Mouse (Mus musculus): ENCODE results near the gene Gm42791.
A peak's percentile ranks its signal among the peaks of the same experiment; 100 is the strongest.

Gene Gm42791

GRCm38 (mm10) chr5:149007295-149007646 is 12.3 kb upstream of the Gm42791 start:
- DNase-seq (ENCODE audit: low spot score): no peak

DNA sequence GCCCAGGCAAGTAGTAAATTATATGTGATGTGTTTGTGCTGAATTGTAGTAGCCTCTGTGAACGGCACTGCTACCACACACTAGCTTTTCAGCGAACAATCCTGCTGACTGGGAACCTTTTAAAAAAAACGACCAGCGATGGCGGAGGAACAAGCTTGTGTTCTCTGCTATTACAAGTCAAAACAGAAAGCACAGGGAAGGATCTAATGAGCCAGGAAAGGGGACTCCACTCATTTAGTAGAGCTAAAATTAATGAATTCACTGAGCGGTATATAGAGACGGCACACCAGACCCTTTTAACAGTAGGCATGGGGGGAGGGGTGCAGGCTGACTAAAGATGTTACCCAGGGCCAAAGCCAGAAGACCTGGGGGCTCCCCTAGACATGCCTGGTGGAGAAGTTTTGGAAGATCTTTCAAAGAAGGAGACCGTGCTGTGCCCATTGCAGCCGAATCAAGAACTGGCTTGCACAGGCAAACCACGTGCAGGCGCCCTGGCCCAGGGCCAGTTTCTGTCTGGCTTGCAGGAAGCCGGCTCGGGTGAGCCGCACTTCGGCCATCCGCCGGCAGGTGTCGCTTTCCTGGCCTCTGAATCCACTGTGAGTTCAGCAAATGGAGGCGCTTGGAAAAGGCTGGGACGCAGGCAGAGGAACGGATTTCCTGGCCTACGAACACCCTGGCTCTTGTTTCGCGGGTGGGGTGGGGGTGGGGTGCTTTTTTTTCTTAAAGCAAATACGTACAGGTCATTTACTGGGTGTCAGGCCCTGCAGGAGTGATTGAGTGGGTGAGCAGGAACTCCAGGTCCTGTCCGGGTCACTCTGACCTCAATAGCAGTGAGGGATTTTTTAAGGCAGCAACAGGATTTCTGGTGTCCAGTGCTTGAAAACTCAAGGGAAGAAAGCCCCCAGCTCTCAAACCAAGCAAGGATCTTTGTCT is 11.7 kb upstream of the Gm42791 start:
- peak; percentile 100 for DNase-seq (ENCODE audit: low spot score)

DNA sequence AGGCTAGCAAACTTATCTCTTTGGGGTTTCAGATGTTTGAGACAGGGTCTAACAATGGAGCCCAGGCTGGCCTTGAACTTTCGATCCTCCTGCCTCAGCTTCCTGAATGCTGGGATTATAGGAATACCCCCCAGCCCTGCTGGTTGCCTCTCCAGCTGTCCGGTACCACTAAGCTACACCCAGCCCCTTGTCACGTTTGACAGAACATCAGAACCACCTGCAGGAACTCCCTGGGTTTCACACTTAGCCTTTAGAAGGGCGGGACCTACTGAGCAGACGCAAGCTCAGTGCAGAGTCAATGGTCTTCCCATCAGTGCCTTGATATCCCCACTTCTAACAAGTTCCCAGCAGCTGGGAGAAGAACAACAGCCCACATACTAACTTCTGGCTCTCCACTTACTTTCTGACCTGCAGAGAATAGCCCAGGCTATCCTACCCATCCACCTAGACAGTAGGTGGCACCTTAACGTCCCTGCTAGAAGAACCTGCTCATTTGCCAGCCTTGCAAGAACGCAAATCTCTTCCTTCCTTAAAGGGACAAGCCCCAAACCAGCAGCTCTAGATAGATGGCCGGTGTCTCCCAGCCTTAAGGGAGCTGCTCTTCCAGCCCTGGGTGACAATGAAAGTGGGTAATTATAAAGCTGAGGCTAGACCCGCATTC is 10.9 kb upstream of the Gm42791 start:
- DNase-seq (ENCODE audit: low spot score): no peak

DNA sequence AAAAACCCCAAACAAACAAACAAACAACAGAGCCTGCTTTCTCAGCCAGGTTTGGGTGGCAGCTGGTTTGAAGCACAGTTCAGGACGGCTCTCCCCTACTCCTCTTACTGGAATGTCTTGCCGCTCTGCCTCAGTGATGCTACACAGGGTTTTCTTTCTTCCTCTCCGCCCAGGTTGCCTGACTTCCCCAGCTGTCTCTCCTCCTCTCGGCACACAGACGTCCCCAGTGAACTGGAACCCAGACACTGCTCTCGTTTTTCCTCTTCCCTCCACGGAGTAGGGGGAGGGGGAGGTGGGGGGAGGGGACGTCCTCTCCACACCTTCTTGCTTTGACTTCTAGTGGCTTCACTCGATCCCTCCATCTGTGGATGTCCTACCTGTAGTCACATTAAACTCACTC is 10.1 kb upstream of the Gm42791 start:
- no peak for DNase-seq (ENCODE audit: low spot score)

DNA sequence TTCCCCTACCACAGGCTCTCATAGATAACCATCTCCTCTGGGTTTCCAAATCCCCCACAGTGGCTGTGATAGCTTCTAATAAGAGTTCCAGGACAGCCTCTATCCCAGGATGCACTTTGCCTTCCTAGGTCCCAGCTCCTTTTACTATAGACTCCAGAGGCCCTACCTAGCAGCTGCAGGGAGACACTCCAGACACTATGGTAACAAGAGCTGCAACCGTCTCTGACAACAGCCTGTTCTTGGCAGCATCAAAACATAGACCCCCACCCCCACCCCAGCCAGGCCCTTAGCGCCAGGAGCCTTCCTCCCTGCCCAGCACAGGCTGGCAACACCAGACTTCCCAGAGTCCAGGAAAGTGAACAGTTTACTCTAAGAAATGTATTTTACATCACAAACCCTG is 8.2 kb upstream of the Gm42791 start:
- DNase-seq (ENCODE audit: low spot score): no peak

DNA sequence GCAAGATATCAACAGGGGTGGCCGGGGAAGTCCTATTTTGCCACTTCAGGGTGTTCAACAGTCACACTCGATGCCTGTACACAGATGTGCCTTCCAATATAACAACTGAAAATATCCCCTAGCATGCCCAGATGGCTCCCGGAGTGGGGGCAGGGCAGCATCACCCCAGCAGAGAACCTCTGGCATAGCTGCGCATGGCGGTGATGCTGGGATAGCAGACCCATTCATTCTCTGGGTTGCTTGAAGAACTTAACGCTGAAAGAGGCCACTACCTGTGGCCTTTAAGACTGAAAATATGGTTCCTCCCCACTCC is 7.8 kb upstream of the Gm42791 start:
- no peak for DNase-seq (ENCODE audit: low spot score)

GRCm38 (mm10) chr5:149002034-149002802 is 7.3 kb upstream of the Gm42791 start:
- no peak for DNase-seq (ENCODE audit: low spot score)

DNA sequence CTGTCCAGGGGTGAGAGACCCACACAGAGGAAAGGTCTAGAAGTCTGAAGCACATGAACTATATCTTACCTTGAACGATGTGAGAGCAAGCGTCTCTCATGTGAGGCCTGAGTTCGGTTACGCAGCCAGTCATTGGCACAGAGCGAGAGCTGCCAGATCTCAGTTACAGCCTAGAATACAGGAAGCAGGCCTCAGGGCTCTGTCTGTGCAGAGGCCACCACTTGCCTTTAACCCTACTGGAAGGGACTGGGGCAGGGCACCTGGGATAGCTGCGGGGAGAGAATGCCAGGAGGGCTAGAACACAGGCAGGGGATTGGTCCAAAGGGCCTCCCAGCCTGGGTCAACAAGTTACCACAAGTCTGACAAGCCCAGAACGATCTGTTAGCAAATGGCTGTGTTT is 4.9 kb upstream of the Gm42791 start:
- no peak for DNase-seq (ENCODE audit: low spot score)

DNA sequence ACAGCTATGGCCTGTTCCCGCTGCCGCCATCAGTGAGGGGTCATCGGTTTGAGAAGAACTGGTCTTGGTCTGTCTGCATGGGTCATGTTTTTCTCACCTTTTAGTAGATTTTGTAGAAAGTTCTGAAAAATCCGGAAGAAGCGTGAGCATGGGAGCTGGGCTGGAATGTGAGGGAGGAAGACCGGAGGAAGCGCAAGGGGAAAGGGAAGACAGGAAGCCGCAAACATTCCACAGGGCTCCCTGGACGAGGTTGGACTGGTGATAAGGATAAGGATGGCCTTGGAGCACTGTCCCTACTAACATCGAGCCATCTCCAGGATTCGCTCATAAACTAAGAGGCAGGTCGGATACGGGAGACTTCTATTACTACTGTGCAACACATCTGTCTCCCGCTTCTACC is 3.6 kb upstream of the Gm42791 start:
- no peak for DNase-seq (ENCODE audit: low spot score)

DNA sequence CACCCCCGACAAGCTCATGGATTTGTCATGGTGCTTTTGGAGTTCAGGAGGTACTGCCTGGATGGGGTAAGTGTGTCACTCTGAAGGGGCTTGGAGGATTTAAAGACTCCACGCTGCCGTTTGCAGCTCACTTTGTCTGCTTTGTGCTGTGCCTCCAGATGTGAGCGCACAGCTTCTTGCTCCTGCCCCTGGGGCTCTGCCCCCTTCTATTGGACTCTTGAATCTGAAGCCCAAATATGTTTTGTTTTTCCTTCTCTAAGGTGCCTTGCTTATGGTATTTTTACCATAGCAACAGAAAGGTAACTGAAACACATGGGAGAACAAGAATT is 1.7 kb upstream of the Gm42791 start:
- DNase-seq (ENCODE audit: low spot score): no peak

GRCm38 (mm10) chr5:148995962-148996708 is 1.2 kb upstream of the Gm42791 start:
- no peak for DNase-seq (ENCODE audit: low spot score)

GRCm38 (mm10) chr5:148994311-148994705 is 639 bp downstream of the Gm42791 start:
- DNase-seq (ENCODE audit: low spot score): no peak

GRCm38 (mm10) chr5:148992598-148992997 is 2.3 kb downstream of the Gm42791 start:
- DNase-seq (ENCODE audit: low spot score): no peak

DNA sequence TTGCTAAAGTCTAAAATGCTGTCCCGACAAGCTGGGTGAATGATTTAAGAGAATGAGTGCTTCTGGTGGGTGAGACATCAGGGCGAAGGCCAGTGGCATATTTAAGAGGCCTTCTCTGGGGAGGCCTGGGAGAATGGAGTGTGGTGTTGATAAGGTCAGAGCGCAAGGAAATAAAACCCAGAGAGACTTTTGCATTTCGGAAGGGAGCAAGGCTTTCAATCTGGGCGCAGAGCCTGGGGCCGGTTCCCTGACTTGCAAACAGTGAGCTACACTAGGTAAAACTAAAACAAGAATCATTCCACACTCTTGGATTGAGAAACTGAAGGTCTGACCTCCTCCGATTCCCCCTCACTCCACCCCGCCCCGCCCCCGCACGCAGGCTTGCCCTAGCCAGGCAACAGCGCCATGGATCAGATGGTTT is 4.0 kb downstream of the Gm42791 start:
- DNase-seq (ENCODE audit: low spot score): no peak

DNA sequence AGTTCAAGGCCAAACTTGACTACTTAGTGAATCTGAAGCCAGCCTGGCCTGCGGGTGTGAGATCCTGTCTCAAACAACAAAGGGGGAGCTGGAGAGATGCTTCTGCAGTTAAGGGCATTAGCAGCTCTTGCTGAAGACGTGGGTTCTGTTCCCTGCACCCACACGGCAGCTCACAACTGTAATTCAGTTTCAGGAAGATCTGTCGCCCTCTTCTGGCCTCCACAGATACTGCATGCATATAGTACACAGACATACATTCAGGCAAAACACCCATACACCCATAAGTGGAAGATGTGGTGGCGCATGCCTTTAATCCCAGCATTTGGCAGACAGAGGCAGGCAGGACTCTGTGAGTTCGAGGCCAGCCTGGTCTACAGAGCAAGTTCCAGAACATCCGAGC is 5.5 kb downstream of the Gm42791 start:
- DNase-seq (ENCODE audit: low spot score): no peak

- DNase-seq (ENCODE audit: low spot score): no peak
Observed at GRCm38 (mm10) chr5:148984961-148985360, 10.0 kb downstream of the Gm42791 start.

GRCm38 (mm10) chr5:148983696-148984095 is 11.3 kb downstream of the Gm42791 start:
- DNase-seq (ENCODE audit: low spot score): no peak

DNA sequence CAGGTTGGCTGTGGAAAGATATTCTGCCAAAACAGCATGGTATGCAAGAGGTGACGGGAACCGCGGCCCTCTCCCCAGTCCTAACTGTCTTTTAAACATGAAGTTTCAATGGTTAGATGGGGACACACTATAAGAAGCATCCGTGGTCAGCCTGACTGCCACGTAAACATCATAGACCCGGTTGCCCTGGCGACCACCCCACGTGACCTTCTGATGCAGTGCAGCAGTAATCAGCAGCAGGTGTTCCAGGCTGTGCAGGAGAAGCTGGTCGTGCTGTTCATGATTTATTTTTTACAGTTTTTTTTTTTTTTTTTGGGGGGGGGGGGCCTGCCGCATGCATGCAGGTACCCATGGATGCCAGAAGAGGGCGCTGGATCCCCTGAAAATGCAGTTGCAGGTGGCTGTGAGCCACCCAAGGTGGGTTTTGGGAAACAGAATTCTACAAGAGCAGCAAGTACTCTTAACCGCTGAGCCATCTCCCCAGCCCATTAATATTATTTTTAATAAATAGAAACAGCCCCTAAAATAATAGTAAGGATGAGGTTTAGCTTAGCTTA is 11.8 kb downstream of the Gm42791 start:
- no peak for DNase-seq (ENCODE audit: low spot score)

GRCm38 (mm10) chr5:148982396-148982795 is 12.6 kb downstream of the Gm42791 start:
- DNase-seq (ENCODE audit: low spot score): no peak

GRCm38 (mm10) chr5:148980607-148981006 is 14.3 kb downstream of the Gm42791 start:
- no peak for DNase-seq (ENCODE audit: low spot score)

- no peak for DNase-seq (ENCODE audit: low spot score)
Observed at GRCm38 (mm10) chr5:148978458-148979165, 16.3 kb downstream of the Gm42791 start.
